Mouse (Mus musculus) frontal cortex, postnatal 14 days (tissue): ENCODE data around the gene Rere.
A peak's percentile ranks its signal among the peaks of the same experiment; 100 is the strongest.
"Not testable (repeated sequence)": the region's sequence is repeated elsewhere in the genome, so short reads cannot be mapped to it uniquely, and the experiment has no call there.

Source experiments
- DNase-seq, 2 experiments: peaks; one replicate each; pipeline ENCODE4 v3.0.0; 2022; ENCODE audit warnings: low spot score in 2 of 2

Rere gene

GRCm38 (mm10) chr4:150581931-150582723 is 300.7 kb downstream of the Rere start:
- DNase-seq, result no peak

GRCm38 (mm10) chr4:150582966-150583776 is 301.7 kb downstream of the Rere start:
- DNase-seq, result peak; percentile 52 to 53

GRCm38 (mm10) chr4:150583777-150584135 is 302.3 kb downstream of the Rere start:
- DNase-seq, result no peak

- DNase-seq, result no peak
Observed at GRCm38 (mm10) chr4:150585800-150586199, 304.4 kb downstream of the Rere start.

- DNase-seq, result no peak
Observed at GRCm38 (mm10) chr4:150586275-150586674, 304.8 kb downstream of the Rere start.

GRCm38 (mm10) chr4:150587597-150588299 is 306.3 kb downstream of the Rere start:
- DNase-seq, result no peak

GRCm38 (mm10) chr4:150588300-150588621 is 306.8 kb downstream of the Rere start:
- no peak for DNase-seq

GRCm38 (mm10) chr4:150590621-150591282 is 309.3 kb downstream of the Rere start:
- DNase-seq, result no peak

GRCm38 (mm10) chr4:150591602-150592001 is 310.2 kb downstream of the Rere start:
- no peak for DNase-seq

- no peak for DNase-seq
Observed at GRCm38 (mm10) chr4:150592087-150592486, 310.6 kb downstream of the Rere start.

GRCm38 (mm10) chr4:150593473-150594217 is 312.2 kb downstream of the Rere start:
- no peak for DNase-seq

GRCm38 (mm10) chr4:150594298-150594829 is 312.9 kb downstream of the Rere start:
- no peak for DNase-seq

- DNase-seq, result no peak
Observed at GRCm38 (mm10) chr4:150595071-150595470, 313.6 kb downstream of the Rere start.

- DNase-seq, result no peak
Observed at GRCm38 (mm10) chr4:150595991-150596390, 314.5 kb downstream of the Rere start.

GRCm38 (mm10) chr4:150598686-150599085 is 317.2 kb downstream of the Rere start:
- no peak for DNase-seq

GRCm38 (mm10) chr4:150599119-150599992 is 317.9 kb downstream of the Rere start:
- no peak for DNase-seq

GRCm38 (mm10) chr4:150600503-150600902 is 319.1 kb downstream of the Rere start:
- DNase-seq, result not testable (repeated sequence)

GRCm38 (mm10) chr4:150601489-150601888 is 320.0 kb downstream of the Rere start:
- DNase-seq, result no peak

GRCm38 (mm10) chr4:150603366-150604061 is 322.1 kb downstream of the Rere start:
- DNase-seq, result no peak
